Mouse (Mus musculus): ENCODE data around the gene Gmppb. TPM values are rescaled to one million over a fixed set of nuclear protein-coding genes. Genes with fewer than 3 reads are reported as not detected.

Gmppb gene
- total RNA-seq, 1 experiment from 2014 or later: 10.7 TPM

DNA sequence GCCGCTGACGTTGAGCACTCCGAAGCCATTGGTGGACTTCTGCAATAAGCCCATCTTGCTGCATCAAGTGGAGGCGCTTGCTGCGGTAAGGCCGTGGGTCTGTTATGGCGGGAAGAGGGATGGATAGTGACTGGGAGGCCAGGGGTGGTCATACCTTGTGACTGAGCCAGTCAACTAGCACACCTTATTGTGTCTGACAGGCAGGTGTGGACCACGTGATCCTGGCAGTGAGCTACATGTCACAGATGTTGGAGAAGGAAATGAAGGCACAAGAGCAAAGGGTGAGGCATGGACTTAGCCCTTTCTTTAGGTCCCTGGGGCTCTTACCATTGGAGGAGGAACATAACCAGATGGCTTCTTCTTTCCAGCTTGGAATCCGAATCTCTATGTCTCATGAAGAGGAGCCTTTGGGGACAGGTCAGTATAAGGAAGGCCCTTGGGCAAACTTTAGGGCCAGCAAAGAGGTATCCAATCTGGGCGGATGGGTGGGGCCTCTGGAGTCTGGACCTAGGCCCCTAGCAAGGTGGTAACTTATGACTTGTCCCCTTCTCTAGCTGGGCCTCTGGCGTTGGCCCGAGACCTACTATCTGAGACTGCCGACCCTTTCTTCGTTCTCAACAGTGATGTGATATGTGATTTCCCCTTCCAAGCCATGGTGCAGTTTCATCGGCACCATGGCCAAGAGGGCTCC is 664 bp downstream of the Gmppb start:
- ATAC-seq (replicated peaks; ENCODE audit: low read depth, poor library complexity, severe bottlenecking): peak; percentile 6; the same call in 1 of the 2 replicates

DNA sequence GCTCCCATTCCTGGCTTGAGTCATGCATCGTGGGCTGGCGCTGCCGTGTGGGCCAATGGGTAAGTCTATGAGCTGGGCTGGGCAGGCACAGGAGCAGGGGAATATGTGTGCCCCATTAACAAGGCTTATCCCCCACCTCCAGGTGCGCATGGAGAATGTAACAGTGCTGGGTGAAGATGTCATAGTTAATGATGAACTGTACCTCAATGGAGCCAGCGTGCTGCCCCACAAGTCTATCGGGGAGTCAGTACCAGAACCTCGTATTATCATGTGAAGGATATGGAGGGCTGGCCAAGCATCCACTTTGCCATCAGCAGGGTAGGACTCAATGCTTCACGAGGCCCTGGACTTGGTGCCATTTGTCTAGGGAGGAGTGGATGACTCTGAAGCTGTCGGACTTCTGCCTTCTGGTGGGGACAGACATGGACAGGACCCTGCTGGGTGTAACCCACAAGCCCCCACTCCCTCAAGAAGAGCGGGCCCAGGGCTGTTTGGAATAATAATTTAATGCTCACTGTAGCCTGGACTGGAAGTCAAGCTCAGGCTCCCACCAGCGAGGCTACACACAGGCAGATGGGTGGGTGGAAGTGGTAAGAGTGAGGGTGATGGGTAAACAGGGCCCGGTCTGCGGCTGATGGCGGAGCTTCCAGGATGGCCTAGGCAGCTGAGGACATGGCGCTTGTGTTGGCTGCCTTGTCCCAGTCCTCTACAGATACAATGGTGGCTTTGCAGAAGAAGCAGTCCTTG is 2.3 kb downstream of the Gmppb start:
- ATAC-seq (replicated peaks; ENCODE audit: low read depth, poor library complexity, severe bottlenecking): no peak

- ATAC-seq (replicated peaks; ENCODE audit: low read depth, poor library complexity, severe bottlenecking): no peak
These were observed 2.8 kb downstream of the Gmppb start for GRCm38 (mm10) chr9:108051931-108052220.

DNA sequence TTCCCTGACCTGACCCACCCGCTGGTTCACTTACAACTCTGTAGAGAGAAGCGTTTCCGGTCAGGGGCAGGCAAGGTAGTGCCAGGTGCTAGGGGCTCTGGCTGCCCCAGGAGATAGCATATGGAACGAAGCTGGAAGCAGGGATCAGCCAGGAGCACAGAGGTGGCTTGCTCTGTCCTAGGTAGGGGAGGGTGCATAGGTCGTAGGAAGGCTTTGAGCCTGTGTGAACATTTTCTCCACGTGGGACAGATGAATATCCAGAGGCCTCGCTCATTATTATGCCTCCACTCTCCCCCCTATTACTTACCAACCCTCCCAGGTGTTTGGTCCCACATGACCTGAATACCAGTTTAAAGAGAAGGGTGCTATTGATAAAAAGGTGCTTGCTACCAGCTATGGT is 3.4 kb downstream of the Gmppb start:
- ATAC-seq (replicated peaks; ENCODE audit: low read depth, poor library complexity, severe bottlenecking): no peak

DNA sequence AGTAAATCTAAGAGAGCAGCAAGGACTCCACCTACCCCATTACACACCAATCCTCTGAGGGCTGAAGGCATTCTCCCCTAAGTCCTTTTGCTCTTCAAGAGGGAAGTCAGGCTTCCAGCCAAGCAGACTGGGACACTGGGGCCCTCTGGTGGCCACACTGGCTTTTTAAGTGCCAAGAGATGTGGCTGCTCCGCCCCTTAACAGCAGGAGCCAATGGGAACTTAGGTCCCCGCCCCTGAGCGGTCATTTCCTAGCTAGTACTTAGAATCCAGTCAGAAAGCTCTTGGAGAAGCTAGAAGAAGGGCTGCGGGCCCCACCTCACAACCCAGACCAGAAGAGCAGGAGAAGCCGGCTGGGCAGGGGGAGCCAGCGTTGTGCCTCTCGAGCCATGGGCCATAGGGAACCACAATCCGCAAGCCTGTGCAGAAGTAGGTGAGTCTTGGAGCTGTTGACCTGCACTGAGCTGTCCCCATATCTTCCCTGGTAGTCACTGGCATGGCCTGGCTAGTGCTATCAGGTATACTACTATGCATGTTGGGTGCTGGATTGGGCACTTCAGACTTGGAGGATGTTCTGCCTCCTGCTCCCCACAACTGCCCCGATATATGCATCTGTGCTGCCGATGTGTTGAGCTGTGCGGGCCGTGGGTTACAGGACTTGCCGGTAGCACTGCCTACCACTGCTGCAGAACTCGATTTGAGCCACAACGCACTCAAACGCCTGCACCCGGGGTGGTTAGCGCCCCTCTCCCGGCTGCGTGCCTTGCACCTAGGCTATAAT is 4.0 kb downstream of the Gmppb start, which contains the start of gene Amigo3:
Gene Amigo3, plus strand, starts transcription at position 275 of the 780 bp plus-strand sequence.
- peak; percentile 75 for ATAC-seq (replicated peaks; ENCODE audit: low read depth, poor library complexity, severe bottlenecking)

DNA sequence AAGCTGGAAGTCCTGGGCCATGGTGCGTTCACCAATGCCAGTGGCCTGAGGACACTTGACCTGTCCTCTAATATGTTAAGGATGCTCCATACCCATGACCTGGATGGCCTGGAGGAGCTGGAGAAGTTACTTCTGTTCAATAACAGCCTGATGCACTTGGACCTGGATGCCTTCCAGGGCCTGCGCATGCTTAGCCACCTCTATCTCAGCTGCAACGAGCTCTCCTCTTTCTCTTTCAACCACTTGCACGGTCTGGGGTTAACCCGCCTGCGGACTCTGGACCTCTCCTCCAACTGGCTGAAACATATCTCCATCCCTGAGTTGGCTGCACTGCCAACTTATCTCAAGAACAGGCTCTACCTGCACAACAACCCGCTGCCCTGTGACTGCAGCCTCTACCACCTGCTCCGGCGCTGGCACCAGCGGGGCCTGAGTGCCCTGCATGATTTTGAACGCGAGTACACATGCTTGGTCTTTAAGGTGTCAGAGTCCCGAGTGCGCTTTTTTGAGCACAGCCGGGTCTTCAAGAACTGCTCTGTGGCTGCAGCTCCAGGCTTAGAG is 4.7 kb downstream of the Gmppb start:
- ATAC-seq (replicated peaks; ENCODE audit: low read depth, poor library complexity, severe bottlenecking): no peak

DNA sequence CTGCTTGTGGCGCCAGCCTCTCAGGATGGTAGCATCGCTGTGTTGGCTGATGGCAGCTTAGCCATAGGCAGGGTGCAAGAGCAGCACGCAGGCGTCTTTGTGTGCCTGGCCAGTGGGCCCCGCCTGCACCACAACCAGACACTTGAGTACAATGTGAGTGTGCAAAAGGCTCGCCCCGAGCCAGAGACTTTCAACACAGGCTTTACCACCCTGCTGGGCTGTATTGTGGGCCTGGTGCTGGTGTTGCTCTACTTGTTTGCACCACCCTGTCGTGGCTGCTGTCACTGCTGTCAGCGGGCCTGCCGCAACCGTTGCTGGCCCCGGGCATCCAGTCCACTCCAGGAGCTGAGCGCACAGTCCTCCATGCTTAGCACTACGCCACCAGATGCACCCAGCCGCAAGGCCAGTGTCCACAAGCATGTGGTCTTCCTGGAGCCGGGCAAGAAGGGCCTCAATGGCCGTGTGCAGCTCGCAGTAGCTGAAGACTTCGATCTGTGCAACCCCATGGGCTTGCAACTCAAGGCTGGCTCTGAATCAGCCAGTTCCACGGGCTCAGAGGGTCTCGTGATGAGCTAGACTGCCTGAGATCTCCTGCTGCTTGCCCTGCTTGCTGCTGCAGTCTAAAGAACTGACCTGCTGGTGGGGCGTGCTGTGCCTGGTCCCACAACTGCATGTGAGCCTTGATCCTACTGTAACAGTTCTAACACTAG is 5.4 kb downstream of the Gmppb start:
- no peak for ATAC-seq (replicated peaks; ENCODE audit: low read depth, poor library complexity, severe bottlenecking)

DNA sequence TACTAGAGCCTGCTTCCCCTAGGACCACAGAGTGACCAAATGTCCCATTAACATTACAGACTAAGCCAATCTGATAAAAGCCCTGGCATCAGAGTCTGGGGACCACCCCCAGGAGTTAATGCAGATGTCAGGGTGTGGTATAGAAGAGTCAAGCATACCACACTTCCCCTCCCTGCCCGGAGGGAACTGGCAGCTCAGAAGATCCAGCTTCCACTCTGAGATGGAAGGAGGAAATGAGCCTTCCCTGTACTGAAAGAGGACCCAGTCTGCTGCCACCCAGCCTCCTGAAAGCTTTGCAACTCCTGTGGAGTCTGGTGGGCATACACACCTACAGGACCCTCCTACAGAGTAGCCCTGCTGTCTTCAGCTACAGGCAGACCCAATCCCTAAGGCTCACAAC is 6.0 kb downstream of the Gmppb start:
- no peak for ATAC-seq (replicated peaks; ENCODE audit: low read depth, poor library complexity, severe bottlenecking)

DNA sequence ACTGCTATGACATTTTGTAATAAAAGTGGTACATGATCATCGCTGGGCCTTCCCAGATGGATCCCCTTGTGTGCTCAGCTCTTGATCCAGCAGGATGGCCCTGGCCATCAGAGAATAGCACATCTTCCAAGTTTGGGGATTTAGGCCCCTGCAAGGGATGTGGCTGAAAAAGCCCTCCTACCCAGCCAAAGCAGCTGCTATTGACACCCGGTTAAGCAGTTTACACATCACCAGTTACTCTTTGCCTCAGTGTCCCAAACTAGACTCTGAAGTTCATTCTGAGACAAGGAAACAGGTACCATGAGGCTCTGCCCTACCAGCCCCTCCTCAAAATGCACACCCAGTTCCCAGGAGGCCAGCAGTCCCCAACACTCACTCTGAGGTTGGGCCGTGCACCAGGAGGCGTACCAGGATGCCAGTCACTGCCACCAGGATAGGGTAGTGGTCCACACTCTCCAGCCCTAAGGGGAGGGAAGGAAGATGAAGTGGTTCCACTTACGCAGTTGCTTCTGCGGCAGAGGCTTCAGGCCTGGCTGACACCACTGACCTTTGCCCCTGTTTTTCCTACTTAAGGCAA is 6.7 kb downstream of the Gmppb start:
- no peak for ATAC-seq (replicated peaks; ENCODE audit: low read depth, poor library complexity, severe bottlenecking)

DNA sequence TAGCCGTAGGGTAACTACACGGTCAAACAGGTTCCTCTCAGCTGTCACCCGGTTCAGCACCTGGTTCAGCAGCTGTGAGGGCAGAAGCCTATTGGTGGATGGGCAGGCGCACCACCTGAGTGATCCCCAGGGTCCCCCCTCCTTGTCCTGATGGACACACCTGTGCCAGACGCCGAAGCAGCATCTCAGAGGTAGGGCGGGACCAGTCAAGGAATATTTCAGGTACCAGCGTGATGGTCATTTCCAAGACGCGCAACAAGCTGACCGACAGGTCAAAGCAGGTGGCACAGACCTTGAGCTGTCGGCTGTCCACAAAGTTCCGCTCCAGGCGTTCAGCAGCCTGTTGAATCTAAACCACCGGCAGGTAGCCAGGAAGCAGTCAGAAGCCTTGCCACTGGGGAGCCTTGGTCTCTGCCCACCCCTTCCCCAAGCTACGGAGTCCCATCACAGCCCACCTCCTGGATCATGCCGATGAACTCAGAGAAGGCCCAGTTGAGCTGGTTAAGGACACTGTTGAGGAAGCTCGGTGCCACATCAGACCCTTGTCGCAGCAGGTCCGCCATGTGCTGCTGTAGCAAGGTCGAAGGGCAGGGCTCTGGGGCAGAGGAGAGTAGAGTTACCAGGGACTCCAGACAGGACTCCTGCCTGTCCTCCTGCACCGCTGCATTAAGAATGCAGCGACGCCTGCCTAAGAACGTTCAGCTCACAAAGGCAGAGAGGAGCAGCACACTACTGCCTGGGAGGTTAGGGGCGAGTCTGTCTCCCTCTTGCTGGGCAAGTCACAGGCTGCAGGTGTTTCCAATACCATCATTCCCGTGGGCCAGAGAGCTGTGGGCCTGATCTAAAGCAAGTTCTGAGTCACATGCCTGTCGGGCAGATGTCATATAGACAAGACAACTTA is 7.6 kb downstream of the Gmppb start:
- no peak for ATAC-seq (replicated peaks; ENCODE audit: low read depth, poor library complexity, severe bottlenecking)

GRCm38 (mm10) chr9:108057262-108057562 is 8.2 kb downstream of the Gmppb start:
- ATAC-seq (replicated peaks; ENCODE audit: low read depth, poor library complexity, severe bottlenecking): no peak

DNA sequence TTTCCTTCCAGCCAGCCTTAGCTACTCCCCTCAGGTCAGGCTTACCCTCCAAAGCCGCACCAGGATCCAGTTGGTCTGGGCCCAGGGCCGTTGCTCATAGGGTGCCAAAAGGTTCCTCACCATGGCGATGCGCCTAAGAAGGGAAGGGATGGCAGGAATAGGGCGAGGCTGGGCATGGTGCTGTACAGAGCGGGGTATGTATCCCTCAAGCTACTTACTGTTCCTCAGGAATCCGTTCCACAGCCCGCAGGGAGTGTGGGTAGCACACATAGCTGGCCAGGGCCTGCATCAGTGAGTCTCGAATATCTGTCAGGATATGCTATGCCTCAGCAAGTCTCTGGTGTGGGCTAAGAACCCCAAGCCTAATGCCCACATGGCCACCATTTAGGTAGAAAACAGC is 9.2 kb downstream of the Gmppb start:
- ATAC-seq (replicated peaks; ENCODE audit: low read depth, poor library complexity, severe bottlenecking): no peak

DNA sequence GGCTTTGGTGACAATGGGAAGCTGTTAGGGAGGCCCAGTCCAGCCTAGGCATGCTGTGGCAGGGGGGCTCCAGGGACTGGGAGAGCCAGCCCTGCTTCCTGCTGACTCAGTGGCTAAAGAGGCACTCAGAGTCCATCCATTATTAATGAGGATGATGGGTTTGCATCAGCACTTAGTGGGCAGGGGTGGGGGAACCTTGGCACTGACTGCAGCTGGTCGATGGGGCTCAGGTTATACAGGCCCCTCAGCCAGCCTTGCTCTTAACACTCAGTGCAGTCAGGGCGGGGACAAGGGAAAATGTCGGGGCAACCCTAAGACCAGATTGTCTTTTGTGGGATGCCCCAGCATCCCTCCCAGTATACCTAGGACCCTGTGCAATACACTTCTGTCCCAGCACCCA is 13.1 kb downstream of the Gmppb start:
- ATAC-seq (replicated peaks; ENCODE audit: low read depth, poor library complexity, severe bottlenecking): no peak

DNA sequence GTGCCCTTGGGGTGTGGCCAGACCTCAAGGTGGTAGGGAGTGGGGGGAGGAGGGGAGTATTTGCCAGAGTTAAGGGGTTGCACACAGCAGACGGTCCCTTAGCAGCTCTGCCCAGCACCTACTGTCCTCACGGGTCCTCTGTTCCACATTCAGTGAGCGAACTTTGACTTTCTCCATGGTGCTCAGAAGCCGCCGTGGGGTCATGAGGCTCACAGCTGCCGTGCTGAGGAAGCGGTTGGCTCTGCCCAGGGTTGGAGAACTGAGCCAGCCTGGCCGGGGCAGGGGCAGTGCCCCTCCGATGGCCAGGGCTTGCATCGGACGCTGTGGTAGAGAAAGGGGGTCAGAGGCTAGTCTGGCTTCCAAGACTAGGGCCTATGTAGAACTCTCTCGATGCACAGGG is 14.3 kb downstream of the Gmppb start:
- ATAC-seq (replicated peaks; ENCODE audit: low read depth, poor library complexity, severe bottlenecking): no peak

- peak; percentile 77 for ATAC-seq (replicated peaks; ENCODE audit: low read depth, poor library complexity, severe bottlenecking)
These were observed 16.5 kb downstream of the Gmppb start for GRCm38 (mm10) chr9:108065491-108066011.

- no peak for ATAC-seq (replicated peaks; ENCODE audit: low read depth, poor library complexity, severe bottlenecking)
These were observed 18.2 kb downstream of the Gmppb start for GRCm38 (mm10) chr9:108067199-108067598.

GRCm38 (mm10) chr9:108067900-108068299 is 18.9 kb downstream of the Gmppb start:
- peak; percentile 79 for ATAC-seq (replicated peaks; ENCODE audit: low read depth, poor library complexity, severe bottlenecking)

- no peak for ATAC-seq (replicated peaks; ENCODE audit: low read depth, poor library complexity, severe bottlenecking)
These were observed 20.0 kb downstream of the Gmppb start for GRCm38 (mm10) chr9:108069007-108069406.

- ATAC-seq (replicated peaks; ENCODE audit: low read depth, poor library complexity, severe bottlenecking): no peak
These were observed 20.5 kb downstream of the Gmppb start for GRCm38 (mm10) chr9:108069529-108069928.

Data from common myeloid progenitor, adult 5-6 weeks (primary cell).